Mouse (Mus musculus): Measurements from ENCODE around the gene Cadm4.
"Not testable (repeated sequence)": the region's sequence is repeated elsewhere in the genome, so short reads cannot be mapped to it uniquely, and the experiment has no call there.

Cadm4 gene

GRCm38 (mm10) chr7:24466835-24467234, 15.0 kb upstream of the Cadm4 start:
- no peak for DNase-seq (ENCODE audit: low spot score in 2 of 2)

- DNase-seq (ENCODE audit: low spot score in 2 of 2), result no peak
These were observed 13.9 kb upstream of the Cadm4 start for GRCm38 (mm10) chr7:24467886-24468285.

GRCm38 (mm10) chr7:24469126-24469525, 12.7 kb upstream of the Cadm4 start:
- no peak for DNase-seq (ENCODE audit: low spot score in 2 of 2)

- no peak for DNase-seq (ENCODE audit: low spot score in 2 of 2)
These were observed 11.5 kb upstream of the Cadm4 start for GRCm38 (mm10) chr7:24470356-24470755.

- DNase-seq (ENCODE audit: low spot score in 2 of 2), result no peak
These were observed 9.4 kb upstream of the Cadm4 start for GRCm38 (mm10) chr7:24472442-24472841.

- peak in 1 of 2 experiments; percentile 37 for DNase-seq (ENCODE audit: low spot score in 2 of 2)
These were observed 8.9 kb upstream of the Cadm4 start for GRCm38 (mm10) chr7:24472937-24473336.

- DNase-seq (ENCODE audit: low spot score in 2 of 2), result peak in 1 of 2 experiments; percentile 49
These were observed 7.8 kb upstream of the Cadm4 start for GRCm38 (mm10) chr7:24473913-24474529.

GRCm38 (mm10) chr7:24474811-24475506, 6.9 kb upstream of the Cadm4 start:
- no peak for DNase-seq (ENCODE audit: low spot score in 2 of 2)

GRCm38 (mm10) chr7:24476338-24476737, 5.5 kb upstream of the Cadm4 start:
- DNase-seq (ENCODE audit: low spot score in 2 of 2), result no peak

- DNase-seq (ENCODE audit: low spot score in 2 of 2), result no peak
These were observed 5.0 kb upstream of the Cadm4 start for GRCm38 (mm10) chr7:24476856-24477255.

- DNase-seq (ENCODE audit: low spot score in 2 of 2), result no peak
These were observed 2.9 kb upstream of the Cadm4 start for GRCm38 (mm10) chr7:24478911-24479310.

- DNase-seq (ENCODE audit: low spot score in 2 of 2), result no peak
These were observed 2.1 kb upstream of the Cadm4 start for GRCm38 (mm10) chr7:24479685-24480084.

GRCm38 (mm10) chr7:24480121-24480941, 1.5 kb upstream of the Cadm4 start:
- no peak for DNase-seq (ENCODE audit: low spot score in 2 of 2)

- no peak for DNase-seq (ENCODE audit: low spot score in 2 of 2)
These were observed 793 bp upstream of the Cadm4 start for GRCm38 (mm10) chr7:24480986-24481473.

GRCm38 (mm10) chr7:24482208-24483020, 591 bp downstream of the Cadm4 start:
- DNase-seq (ENCODE audit: low spot score in 2 of 2), result no peak

GRCm38 (mm10) chr7:24483291-24483690, 1.5 kb downstream of the Cadm4 start:
- DNase-seq (ENCODE audit: low spot score in 2 of 2), result not testable (repeated sequence)

- DNase-seq (ENCODE audit: low spot score in 2 of 2), result no peak
These were observed 3.7 kb downstream of the Cadm4 start for GRCm38 (mm10) chr7:24485481-24485880.

- no peak for DNase-seq (ENCODE audit: low spot score in 2 of 2)
These were observed 4.9 kb downstream of the Cadm4 start for GRCm38 (mm10) chr7:24486654-24487130.

GRCm38 (mm10) chr7:24487403-24487802, 5.6 kb downstream of the Cadm4 start:
- no peak for DNase-seq (ENCODE audit: low spot score in 2 of 2)

GRCm38 (mm10) chr7:24488303-24488702, 6.5 kb downstream of the Cadm4 start:
- DNase-seq (ENCODE audit: low spot score in 2 of 2), result no peak

- DNase-seq (ENCODE audit: low spot score in 2 of 2), result no peak
These were observed 18.2 kb downstream of the Cadm4 start for GRCm38 (mm10) chr7:24499856-24500577.
